Mouse (Mus musculus): ENCODE data around the gene Dgat2. TPM values are rescaled to one million over a fixed set of nuclear protein-coding genes. Genes with fewer than 3 reads are reported as not detected.

The Dgat2 gene
- polyA plus RNA-seq, 1 experiment from 2014 or later, result 26.9 TPM

DNA sequence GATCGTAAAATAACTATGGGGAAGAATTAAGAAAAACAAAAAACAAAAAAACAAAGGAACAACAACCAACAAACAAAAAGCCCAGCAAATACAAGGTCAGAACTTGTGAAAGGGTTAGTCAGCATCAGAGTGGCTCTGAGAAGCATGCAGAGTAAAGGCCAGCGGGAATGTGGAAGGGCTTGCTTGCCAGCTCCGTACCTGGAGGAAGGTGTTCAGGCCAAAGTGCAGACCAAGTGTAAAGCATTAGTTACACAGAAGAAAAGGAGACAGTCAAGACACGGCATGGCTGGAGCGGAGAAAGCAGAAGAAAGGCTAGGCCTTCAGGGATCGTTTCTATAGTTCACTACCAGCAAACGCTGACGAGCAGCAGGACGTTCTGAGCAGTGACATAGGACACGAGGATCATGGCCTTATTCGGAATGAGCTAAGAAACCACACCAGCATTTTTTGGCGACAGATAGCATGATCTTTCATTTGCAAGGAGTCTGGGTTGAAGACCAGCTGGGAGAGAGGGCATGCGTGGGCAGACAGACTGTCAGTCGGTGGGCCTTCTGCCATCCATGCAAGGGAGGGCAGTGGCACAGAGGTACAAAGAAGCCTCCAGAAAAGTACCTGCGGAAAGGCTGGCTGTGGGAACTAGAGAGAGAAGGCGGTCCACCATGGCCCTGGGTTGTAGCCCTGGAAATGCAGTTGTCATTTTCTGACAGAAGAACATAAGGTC is 68.4 kb downstream of the Dgat2 start:
- no peak overlapping the region for H3K4me2 ChIP-seq
- no peaks in the 10 kb centered on the region for H3K9me3 ChIP-seq (replicated peaks)
- no peak overlapping the region for H3K4me3 ChIP-seq
- ATAC-seq (replicated peaks; ENCODE audit: insufficient number of reproducible peaks, insufficient read depth, low FRiP score, low read depth), result no peak
- WGBS, result 85% methylated on average over 16 of the region's 16 CpGs
- no peak overlapping the region for H3K27ac ChIP-seq
- no peak overlapping the region for H3K9ac ChIP-seq
- H3K4me1 ChIP-seq (replicated peaks), result peaks cover 15% of the 10 kb centered on the region; the same call in 1 of the 2 replicates
- H3K36me3 ChIP-seq, result no peaks in the 10 kb centered on the region
- H3K27me3 ChIP-seq, result no peaks in the 10 kb centered on the region

DNA sequence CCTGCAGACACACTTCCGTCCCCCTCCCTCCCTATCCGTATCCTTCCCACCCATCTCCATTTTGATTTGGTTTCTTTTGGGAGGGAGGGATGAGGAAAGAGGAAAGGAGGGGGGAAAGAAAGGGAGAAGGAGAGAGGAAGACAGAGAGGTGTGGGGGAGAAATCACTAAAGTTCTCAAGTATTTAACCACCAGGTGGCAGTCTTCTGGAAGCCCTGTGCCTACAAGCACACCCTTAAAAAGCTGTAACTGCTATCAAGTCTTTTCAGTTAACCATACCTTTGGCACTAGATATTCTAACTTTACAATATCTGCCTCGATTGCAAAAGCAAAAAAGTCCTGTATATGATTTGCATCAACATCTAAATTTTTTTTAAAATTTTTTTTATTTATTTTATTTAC is 75.0 kb downstream of the Dgat2 start:
- Histone ChIP-seq H3K27me3 (no peaks in the 10 kb centered on the region), H3K4me2 (no peak overlapping the region), H3K9me3 (replicated peaks) (no peaks in the 10 kb centered on the region), H3K4me3 (no peak overlapping the region), H3K4me1 (replicated peaks) (peaks cover 10% of the 10 kb centered on the region), H3K27ac (no peak overlapping the region), H3K36me3 (no peaks in the 10 kb centered on the region), H3K9ac (no peak overlapping the region)
- ATAC-seq (replicated peaks; ENCODE audit: insufficient number of reproducible peaks, insufficient read depth, low FRiP score, low read depth), result no peak
- WGBS, result 42% methylated on average over 3 of the region's 3 CpGs

DNA sequence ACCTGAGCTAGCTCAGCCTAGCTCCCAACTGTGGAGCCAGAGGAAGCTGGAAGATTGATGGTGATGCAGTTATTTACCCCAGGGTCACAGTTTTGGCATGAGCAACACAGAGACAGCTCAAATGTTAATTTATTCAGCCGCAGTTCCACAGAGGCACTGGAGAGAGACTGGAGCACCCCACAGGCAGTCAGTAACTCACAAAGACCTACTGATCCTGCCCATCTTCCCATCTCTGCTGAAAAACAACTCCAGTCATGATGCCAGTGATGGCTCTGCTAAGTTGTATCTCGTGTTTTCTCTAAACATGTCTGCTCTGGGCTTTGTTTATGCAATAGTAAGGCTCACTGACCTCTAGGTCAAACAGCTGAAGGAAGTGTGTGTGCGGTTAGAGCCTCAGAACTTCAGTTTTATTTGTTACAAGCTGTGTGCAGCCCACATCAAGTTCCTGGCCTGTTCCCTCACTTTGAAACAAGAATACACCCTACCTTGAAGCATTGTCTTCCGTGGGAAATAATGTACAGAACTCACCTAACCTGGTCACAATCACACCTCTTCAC is 75.7 kb downstream of the Dgat2 start:
- no peak overlapping the region for H3K27ac ChIP-seq

More for the DNA sequence above, 75.7 kb downstream of the Dgat2 start:
- Histone ChIP-seq H3K4me2 (no peak overlapping the region), H3K27me3 (no peaks in the 10 kb centered on the region), H3K4me3 (no peak overlapping the region), H3K9me3 (replicated peaks) (no peaks in the 10 kb centered on the region), H3K36me3 (no peaks in the 10 kb centered on the region), H3K9ac (no peak overlapping the region), H3K4me1 (replicated peaks) (peaks cover 17% of the 10 kb centered on the region)
- no peak for ATAC-seq (replicated peaks; ENCODE audit: insufficient number of reproducible peaks, insufficient read depth, low FRiP score, low read depth)
- WGBS, result 62% methylated on average over 4 of the region's 4 CpGs

Other genes with a start within 250 kb of the Dgat2 start
- gene Uvrag, start 41.6 kb downstream of the Dgat2 start, polyA plus RNA-seq (2015; fragmentation: Nextera tagmentation; extraction: Ambion mirVana), result 15.3 and 16.0 TPM in 2 replicates
- 0.70 and 0.74 TPM in 2 replicates for gene Mogat2, start 55.9 kb upstream of the Dgat2 start, polyA plus RNA-seq (2015; fragmentation: Nextera tagmentation; extraction: Ambion mirVana)
- gene Map6, start 84.7 kb upstream of the Dgat2 start, polyA plus RNA-seq (2015; fragmentation: Nextera tagmentation; extraction: Ambion mirVana), result 2.8 and 5.4 TPM in 2 replicates
- gene Serpinh1, start 170.5 kb upstream of the Dgat2 start, polyA plus RNA-seq (2015; fragmentation: Nextera tagmentation; extraction: Ambion mirVana), result 1,031 and 1,221 TPM in 2 replicates
- gene Gdpd5, start 198.7 kb upstream of the Dgat2 start, polyA plus RNA-seq (2015; fragmentation: Nextera tagmentation; extraction: Ambion mirVana), result 20.8 and 26.1 TPM in 2 replicates